Mouse (Mus musculus) cerebellum, postnatal 36 days (tissue): ENCODE measurements around the gene U2af2.
"Not testable (repeated sequence)": the region's sequence is repeated elsewhere in the genome, so short reads cannot be mapped to it uniquely, and the experiment has no call there.

Experiments used
- DNase-seq, 2 experiments: peaks; one replicate each; pipeline ENCODE4 v3.0.0; 2021 to 2022; ENCODE audit warnings: mixed read lengths in 2 of 2

U2af2 gene

DNA sequence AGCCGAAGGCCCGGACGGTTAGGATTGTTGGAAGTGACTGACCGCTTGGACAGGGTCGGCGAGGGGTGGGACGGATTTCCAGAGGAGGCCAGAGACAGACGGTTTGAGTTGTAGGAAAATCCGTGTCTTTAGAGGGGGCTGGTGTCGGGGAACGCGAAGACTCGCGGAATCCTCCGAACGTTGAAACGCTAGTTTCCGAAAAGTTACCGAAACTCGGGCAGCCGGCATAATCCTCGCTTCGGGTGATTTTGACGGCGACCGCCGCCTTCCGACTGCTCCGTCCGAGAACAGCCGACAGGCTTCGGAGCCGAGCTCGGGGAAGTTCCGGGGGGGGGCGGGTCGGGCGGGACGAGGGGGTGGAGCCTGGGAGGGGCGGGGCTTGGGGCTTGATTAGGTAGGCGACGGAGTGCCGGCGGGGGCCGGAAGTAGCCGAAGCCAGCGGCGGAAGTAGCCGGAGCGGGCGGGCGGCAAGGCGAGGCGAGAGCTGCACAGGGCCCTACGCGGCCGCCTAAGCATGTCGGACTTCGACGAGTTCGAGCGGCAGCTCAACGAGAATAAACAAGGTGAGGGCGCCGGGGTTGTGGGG, at the start of gene U2af2:
U2af2 (plus strand) TSS at position 370 of the 586 bp plus-strand sequence.
- DNase-seq, result peak; percentile 94 to 96

DNA sequence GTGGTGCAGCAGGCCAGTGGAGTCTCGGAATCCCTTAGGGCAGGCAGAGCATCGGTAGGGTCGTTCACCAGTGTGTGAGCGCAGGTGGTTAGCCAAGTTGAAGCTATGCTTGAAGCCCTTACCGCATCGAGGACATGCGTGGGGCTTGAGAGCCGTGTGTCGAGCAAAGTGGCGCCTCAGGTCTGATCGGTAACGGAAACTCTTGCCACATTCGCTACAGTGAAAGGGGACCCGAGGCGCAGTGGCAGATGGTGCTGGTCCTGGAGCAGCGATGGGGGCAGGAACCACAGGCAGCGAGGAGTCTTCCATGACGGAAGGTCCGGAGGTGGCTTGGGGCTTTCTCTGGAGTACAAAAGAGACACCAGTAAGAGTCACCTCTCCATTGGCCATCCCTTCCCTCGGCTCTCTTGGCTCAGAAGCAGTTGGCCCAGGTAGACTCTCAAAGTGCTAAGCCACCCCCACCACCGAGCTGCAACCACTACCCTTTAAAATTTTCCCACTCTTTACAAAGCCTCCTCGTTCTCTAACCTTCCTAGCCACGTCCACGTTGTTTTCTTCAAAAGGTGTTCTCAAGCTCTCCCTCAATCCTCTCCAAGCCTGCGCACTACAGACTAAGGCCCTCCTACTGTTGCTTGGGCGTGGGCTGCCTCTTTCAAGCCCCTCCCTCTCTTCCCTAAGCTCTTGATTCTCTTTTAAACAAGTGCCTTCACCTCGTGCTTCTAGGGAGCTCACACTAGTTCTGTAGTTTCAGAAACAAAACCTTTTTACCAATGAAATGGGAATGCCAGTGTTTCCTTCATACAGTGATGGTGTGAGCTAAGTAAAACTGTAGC, 49.0 kb upstream of the U2af2 start:
- DNase-seq, result no peak

DNA sequence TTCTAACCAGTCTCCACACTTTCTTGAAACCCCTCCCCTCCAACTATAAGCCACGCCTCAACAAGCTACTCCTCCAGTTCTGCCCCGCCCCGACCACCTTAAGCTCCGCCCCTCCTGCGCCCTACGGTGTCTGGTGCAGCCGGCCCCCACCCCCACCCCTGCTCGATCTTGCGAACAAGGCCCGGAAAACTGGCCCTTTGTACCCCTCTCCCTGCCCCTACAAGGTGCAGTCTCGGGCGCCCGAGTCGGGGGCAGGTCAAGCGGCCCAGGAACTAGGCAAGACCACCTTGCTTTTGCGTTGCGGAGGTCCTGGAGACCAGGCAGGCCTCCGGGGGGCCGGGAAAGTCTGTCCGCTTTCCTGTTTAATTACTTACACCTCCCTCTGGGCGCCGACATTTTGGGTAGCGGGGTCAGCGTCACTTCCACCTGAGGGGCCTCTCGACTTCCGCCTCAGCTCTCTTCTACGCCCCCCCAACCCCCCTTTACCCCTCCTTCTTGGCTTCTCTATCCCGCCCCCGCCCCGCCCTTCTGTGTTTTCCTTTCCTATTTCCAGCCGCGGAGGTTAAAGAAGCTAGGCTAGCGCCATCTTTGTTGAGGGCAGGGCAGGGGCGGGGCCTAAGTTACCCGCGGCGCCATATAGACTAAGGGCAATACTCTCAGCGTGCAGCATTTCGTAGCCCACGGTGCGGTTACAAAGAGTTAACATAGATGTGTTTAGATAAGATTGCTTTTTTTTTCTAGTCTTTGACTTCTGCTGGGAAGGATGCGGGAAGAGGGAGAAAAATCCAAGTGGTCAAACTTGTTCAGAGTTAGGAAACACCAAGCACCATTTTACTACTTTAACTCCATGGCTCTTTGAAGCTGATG, 47.5 kb upstream of the U2af2 start, which contains the start of the genes Zfp524 and Fiz1:
Zfp524 (plus strand) TSS at position 165 of the 867 bp plus-strand sequence.
Fiz1 (minus strand) TSS at position 447 of the 867 bp plus-strand sequence.
- DNase-seq, result peak; percentile 95 to 98

DNA sequence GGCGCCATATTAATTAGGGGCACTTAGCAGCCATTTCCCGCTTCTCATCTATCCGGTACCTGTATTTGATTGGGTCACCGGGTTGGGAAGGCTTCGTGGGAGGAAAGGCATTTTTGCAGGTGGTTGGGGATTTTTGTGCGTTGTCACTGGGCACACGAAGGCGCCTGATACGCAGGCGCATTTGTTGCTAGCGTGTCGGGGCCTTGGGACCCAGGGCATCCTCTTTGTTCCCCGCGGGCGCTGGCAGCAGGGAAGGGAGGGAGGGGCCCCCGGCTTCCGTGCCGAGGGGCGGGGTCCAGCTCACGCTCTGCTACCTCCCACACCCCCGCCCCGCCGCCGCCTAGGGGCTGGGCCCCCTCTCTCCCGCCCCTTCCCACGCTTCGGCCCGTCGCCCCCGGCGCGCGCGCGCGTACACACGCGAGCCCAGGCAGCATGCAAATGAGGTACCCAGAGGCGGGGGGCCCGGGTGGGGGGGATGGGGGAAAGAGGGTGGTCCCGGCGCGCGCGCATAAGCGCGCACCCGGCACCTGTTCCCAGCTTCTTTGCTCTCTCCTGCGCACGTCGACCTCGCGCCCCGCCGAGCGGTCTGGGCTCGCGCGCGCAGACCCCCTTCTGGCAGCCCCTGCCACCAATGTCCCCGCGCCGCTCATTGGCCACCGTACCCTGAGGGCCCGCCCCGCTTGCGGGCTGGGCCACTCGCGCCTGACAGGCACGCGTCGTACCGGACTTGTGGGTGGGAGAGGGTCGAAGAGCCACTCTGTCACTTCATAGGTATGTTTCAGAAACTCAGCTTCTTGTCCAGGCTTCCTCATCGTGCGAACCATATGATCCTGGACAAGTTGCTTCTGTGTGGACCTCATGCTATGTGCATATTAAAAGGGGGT, 46.6 kb upstream of the U2af2 start, which contains the start of gene Gm44973:
Gm44973 (plus strand) TSS at position 379 of the 884 bp plus-strand sequence.
- peak; percentile 87 to 90 for DNase-seq

DNA sequence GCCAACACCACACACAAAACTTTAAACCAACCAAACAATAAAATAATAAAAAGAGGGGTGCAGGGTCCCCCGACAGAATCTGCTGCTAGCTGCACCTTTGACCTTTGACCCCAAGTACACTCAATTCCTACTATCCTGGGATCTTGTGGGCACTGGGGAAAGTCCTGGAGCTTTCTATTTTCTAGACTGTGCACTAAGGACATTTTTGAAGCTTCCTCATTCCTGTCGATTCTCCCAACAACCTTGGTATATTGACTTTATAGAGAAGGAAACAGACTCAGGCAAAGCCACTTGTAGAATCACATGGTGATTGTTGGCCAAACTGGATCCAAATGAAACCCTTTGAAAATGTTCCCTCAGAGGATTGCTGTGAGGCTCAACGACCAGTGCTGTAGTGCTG, 45.9 kb upstream of the U2af2 start:
- no peak for DNase-seq

DNA sequence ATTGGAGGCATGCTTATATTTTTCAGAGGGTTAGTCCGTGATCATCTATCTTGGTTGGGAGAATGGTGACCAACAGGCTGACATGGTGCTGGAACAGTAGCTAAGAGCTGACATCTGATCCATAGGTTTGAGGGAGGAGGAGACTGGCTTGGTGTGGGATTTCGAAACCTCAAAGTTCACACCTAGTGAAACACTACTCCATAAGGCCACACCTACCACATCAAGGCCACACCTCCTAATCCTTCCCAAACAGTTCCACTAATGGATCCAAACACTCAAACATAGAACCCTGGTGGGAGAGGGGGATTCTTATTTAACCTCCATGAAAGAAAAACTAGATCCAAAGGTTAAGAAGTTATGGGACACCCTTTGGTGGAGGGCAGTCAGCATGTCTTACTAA, 45.0 kb upstream of the U2af2 start:
- DNase-seq, result no peak

DNA sequence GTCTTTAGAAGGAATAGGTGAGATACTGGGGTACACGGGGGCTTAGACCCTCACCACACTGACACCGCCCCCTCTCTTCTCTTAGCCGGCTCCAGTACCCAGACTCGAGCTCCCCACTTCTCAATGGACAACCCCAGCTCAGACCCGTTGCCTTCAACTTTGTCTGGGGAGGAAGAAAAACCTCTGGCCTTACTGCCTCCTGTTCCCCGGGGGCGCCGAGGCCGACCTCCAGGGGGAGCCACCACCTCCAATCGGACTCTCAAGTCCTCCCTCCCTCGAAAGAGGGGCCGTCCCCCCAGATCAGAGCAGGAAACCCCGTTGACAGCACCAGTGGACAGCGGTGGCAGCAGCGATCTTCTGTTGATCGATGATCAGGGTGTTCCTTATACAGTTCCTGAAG, 44.6 kb upstream of the U2af2 start:
- no peak for DNase-seq

DNA sequence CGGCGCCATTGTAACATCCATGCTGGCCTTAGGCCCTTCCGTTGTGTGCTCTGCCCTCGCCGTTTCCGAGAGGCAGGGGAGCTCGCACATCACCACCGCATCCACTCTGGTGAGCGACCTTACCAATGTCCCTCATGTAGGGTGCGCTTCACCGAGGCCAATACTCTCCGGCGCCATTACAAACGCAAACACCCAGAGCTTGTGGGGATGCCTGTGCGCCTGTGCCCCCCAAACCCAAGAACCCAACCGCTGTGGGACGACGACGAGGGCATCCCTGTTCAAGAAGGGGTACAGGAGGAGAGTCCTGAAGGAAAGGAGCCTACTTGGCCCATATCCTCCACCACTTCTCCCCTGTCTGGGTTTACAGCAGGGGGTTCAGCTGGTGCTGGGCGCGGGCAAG, 44.0 kb upstream of the U2af2 start:
- no peak for DNase-seq

DNA sequence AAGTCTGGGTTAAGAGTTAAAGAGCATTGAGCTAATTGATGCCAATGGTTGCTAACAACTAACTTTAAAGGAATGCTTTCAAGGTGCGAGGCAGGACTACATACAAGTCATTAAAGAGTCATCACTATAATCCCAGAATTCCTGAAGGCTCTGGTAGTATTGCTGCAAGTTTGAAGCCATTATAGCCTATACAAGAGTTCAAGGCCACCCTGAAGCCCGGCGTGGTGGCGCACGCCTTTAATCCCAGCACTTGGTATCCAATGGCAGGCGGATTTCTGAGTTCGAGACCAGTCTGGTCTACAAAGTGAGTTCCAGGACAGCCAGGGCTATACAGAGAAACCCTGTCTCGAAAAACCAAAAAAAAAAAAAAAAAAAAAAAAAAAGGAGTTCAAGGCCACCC, 42.4 kb upstream of the U2af2 start:
- not testable (repeated sequence) for DNase-seq

DNA sequence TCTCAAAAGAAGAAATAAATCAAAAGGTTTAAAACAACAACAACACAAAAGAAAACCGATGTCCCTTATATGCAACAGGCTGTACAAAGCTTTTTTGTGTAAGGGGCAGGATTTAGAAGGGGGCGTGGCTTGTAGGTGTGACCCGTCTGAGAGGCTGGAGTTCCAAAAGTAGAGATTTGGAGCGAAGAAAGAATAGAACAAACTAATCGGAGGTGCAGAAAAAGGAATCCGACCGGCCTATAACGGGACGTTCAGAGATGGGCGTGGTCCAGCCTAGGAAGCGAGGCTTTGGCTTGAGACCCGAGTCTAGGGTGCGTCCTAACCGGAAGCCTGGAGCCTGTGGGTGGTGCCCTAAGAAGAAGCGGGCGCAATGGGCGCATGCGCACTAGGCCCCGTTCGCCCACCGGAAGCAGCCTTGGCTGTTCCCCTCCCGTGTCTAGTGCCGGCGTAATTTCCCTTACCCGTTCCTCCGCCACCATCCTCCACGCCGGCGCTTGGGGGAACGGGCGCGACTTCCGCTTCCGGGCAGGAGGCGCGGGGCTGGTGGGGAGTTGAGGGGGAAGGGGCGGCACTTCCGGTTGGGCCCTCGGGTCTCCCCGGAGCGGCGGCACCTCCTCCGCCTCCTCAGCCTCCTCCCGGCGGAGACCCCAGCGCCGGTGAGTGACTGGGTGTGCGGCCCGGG, 41.8 kb upstream of the U2af2 start, which contains the start of the genes Zfp865 and Ccdc106:
Zfp865 (plus strand) TSS at position 377 of the 682 bp plus-strand sequence.
Ccdc106 (plus strand) TSS at position 554 of the 682 bp plus-strand sequence.
- peak; percentile 98 for DNase-seq

DNA sequence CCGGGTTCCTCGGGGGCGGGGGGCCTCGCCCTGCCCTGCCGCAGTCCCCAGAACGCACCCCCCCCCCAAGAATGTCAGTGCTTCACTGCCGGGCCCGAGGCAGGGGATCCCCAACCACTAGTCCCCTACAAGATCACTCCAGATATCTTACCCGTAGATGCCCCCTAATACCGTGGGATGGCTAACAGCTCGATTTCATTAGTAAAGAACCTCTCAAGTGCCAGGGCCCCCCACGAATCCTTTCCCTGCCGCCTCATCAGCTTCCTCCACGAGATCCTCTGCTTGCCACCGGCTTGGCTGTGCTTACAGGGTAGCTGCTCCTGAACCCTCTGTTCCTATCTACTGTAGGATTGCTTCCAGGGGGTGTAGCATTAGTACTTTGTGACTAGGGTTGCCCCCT, 41.3 kb upstream of the U2af2 start:
- DNase-seq, result no peak

DNA sequence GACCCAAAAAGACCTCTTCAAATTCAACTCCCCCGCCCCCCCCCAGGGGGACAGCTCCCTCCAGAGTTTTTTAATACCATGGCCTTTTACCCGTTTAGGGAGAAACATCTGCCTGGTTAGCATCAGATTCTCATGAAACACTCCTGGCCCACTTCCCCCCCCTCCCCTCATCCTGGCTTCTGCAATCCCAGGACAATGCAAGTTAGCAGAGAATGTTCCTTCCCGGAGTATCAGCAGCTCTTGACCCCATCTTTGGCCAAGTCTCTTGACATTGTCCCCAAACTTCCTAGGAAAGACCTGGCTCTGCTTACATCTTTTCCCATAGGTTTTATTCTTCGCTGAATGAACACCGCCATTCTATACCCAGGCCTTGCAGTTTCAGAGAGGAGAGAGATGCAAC, 40.7 kb upstream of the U2af2 start:
- no peak for DNase-seq

DNA sequence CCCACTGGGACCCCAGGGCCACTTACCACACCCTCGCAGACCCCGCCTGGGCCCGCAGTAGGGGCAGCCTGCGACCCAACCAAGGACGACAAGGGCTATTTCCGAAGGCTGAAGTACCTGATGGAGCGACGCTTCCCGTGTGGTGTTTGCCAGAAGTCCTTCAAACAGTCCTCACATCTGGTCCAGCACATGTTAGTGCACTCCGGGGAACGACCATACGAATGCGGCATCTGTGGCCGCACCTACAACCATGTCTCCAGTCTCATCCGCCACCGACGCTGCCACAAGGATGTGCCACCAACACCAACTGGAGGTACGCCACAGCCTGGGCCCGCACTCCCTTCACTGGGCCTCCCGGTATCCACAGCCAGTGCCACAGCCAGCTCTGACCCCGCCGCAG, 32.4 kb upstream of the U2af2 start:
- DNase-seq, result no peak

DNA sequence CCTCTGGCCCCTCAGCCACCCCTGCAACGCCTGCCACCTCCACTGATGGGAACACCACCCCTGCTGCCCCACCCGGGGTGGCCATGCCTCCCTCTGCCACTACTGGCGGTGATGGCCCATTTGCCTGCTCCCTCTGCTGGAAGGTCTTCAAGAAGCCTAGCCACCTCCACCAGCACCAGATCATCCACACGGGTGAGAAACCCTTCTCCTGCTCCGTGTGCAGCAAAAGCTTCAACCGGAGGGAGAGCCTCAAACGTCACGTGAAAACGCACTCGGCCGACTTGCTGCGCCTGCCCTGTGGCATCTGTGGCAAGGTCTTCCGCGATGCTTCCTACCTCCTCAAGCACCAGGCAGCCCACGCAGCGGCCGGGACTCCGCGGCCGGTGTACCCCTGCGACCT, 32.0 kb upstream of the U2af2 start:
- DNase-seq, result no peak

DNA sequence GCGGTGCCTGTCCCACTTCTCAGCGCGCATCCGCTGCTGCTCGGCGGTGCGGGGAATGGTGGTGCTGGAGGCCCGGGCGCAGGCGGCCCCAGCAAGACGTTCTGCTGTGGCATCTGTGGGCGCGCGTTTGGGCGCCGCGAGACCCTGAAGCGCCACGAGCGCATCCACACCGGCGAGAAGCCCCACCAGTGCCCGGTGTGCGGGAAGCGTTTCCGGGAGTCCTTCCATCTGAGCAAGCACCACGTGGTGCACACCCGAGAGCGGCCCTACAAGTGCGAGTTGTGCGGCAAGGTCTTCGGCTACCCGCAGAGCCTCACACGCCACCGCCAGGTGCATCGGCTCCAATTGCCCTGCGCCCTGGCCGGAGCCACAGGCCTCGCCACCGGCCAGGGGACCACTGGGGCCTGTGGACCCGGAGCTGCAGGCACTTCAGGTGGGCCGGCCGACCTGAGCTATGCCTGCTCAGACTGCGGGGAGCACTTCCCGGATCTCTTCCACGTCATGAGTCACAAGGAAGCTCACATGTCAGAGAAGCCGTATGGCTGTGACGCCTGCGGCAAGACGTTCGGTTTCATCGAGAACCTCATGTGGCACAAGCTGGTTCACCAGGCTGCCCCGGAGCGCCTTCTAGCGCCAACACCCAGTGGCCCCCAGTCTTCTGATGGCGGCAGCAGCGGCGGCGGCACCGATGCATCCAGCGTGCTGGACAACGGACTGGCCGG, 31.2 kb upstream of the U2af2 start:
- no peak for DNase-seq

DNA sequence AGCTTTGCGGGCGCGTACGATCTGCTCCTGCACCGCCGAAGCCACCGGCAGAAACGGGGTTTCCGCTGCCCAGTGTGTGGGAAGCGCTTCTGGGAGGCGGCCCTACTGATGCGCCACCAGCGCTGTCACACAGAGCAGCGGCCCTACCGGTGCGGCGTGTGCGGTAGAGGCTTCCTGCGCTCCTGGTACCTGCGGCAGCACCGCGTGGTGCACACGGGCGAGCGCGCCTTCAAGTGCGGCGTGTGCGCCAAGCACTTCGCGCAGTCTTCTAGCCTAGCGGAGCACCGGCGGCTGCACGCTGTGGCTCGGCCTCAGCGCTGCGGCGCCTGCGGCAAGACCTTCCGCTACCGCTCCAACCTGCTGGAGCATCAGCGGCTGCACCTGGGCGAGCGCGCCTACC, 30.4 kb upstream of the U2af2 start:
- DNase-seq, result no peak

DNA sequence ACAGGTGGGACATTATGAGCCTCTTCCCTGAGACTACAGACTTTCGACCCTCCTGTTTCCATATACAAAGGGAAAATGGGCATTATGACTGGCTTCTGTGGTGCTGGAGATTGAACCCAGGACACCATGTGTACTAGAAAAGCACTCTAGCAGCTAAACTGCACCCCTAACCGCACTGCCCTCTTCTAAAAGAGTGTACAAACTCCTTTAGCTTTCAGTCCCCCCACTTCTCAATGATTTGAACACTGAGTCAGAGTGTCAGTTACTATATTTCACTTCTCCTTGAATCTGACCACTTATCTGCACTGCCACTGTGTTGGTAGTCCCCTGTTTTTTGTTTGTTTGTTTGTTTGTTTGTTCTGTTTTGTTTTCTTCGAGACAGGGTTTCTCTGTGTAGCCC, 28.1 kb upstream of the U2af2 start, which contains the start of gene 4632433K11Rik:
4632433K11Rik (plus strand) TSS at position 301 of the 400 bp plus-strand sequence.
- no peak for DNase-seq

DNA sequence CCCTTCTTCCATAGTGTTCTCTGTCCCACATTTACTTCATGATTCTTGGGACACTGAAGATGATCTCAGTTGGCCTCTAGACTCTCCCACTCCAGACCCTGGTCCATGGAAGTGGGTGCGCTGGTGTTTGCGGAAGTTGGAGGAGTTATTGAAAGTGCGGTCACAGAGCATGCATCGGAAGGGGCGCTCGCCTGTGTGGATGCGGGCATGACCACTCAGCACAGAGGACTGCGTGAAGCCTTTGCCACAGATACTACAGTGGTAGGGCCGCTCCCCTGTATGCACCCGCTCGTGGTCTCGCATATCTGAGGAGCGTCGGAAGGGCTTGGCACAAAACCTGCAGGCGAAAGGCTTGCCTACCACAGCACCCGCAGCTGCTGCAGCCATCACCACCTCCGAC, 26.3 kb upstream of the U2af2 start:
- DNase-seq, result no peak

DNA sequence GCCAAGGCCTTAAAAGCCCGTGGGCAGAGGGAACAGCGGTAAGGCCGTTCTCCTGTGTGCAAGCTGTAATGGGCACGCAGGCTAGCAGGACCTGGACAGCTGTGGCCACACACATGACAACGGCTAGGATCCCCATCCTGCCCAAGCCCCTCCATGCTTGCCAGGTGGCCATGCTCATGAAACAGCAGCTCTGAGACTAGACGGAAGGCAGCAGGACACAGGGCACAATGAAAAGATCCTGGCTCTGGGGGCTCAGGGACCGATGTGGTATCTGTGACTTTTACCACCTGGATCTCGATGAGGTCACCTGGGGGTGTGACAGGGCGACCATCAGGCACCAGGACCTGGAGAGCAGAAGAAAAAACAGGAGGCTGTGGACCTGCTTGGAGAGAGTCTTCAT, 25.8 kb upstream of the U2af2 start:
- no peak for DNase-seq

DNA sequence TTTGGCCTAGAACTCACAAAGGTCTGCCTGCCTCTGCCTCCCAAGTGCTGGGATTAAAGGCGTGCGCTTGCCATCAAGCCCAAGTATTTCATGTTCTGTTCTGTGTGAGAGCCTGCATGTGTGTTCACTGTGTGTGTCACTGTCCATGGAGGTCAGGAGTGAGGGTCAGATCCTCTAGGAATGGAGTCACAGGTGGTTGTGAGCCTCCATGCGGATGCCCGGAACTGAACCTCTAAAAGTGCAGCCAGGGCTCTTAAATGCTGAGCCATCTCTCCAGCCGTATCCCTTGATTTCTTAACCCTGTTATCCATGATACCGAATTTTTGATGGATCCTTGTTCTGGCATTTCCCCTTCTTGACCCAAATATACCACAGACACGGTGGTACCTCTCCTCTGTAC, 24.9 kb upstream of the U2af2 start:
- DNase-seq, result no peak

DNA sequence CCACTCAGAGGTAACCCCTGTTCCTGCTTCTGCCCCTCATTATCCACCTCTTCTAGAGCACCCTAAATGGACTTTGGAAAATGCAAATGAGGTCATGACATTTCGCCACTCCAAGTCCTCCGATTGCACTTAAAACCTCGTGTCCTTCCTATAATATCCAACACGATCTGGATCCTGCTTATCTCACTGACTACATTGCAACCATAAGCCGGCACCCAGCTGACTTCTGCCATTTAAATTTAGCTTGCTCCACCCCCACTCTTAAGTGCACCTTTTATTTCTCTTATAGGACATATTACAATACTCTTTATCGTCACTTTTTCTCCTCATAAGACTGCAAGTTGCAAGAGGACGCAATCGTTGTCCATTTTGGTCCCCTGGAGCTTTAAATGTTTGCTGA, 24.5 kb upstream of the U2af2 start:
- no peak for DNase-seq
